9 mouse cellular contexts compared by ENCODE assay signal in genomic region chr6:97848191-97848857, GRCm38 (mm10). TPM values are rescaled to one million over a fixed set of nuclear protein-coding genes. Genes with fewer than 3 reads are reported as not detected.
A peak's percentile ranks its signal among the peaks of the same experiment; 100 is the strongest.
DNase-seq lines count a peak whose midpoint lies in the region; ATAC-seq lines count a peak whose summit lies in the region.
"Had no signal": no experiment of that assay in that cellular context is flagged by ENCODE, and none has a peak within 500 bp of the region (broad histone marks: within the 10 kb centered on the region; RNA-seq: fewer than 3 reads in every experiment).

No protein-coding gene starts in this region.

- no peak for DNase-seq in midbrain, embryonic 10.5 days (ENCODE audit: low spot score)
- DNase-seq in midbrain, embryonic 11.5 days (ENCODE audit: low spot score, missing footprints) = no peak
- peak; percentile 63 for DNase-seq in brain, adult 2 months (ENCODE audit: low read depth, low spot score)
- DNase-seq in lung, postnatal 4 days = peak; percentile 31 to 58
- DNase-seq in cerebellum, adult 11 months = no peak
- DNase-seq in spleen, postnatal 10 days (ENCODE audit: low spot score in 2 of 2) = no peak

- ATAC-seq in midbrain, embryonic 11.5 days (ENCODE audit: low FRiP score) = no peak
- no peak for ATAC-seq in heart, embryonic 13.5 days (ENCODE audit: extremely low read depth, insufficient number of reproducible peaks, low FRiP score, low TSS enrichment)
- no peak for ATAC-seq in megakaryocyte-erythroid progenitor cell, adult 5-6 weeks (replicated peaks; ENCODE audit: low FRiP score, low TSS enrichment, poor library complexity, severe bottlenecking)

- no peaks in the 10 kb centered on the region for H3K36me3 ChIP-seq in midbrain, embryonic 10.5 days
- H3K36me3 ChIP-seq in midbrain, embryonic 11.5 days (ENCODE audit: control insufficient read depth, insufficient read depth, low read length) = no peaks in the 10 kb centered on the region
- no peaks in the 10 kb centered on the region for H3K36me3 ChIP-seq in heart, embryonic 13.5 days

- H3K4me2 ChIP-seq in midbrain, embryonic 11.5 days = no peak overlapping the region
- H3K4me2 ChIP-seq in heart, embryonic 13.5 days = no peak overlapping the region

- H3K27me3 ChIP-seq in midbrain, embryonic 10.5 days (ENCODE audit: low read depth, poor library complexity, severe bottlenecking) = no peaks in the 10 kb centered on the region
- H3K27me3 ChIP-seq in midbrain, embryonic 11.5 days (ENCODE audit: control insufficient read depth, insufficient read depth, low read length) = no peaks in the 10 kb centered on the region
- no peaks in the 10 kb centered on the region for H3K27me3 ChIP-seq in heart, embryonic 13.5 days (replicated peaks)
- H3K27me3 ChIP-seq: megakaryocyte, embryonic 14.5 days had no signal

- peaks cover 11% of the 10 kb centered on the region for H3K4me1 ChIP-seq in midbrain, embryonic 10.5 days
- no peaks in the 10 kb centered on the region for H3K4me1 ChIP-seq in midbrain, embryonic 11.5 days (ENCODE audit: control insufficient read depth, insufficient read depth, low read length)
- peaks cover 29% of the 10 kb centered on the region for H3K4me1 ChIP-seq in heart, embryonic 13.5 days
- H3K4me1 ChIP-seq: megakaryocyte, embryonic 14.5 days had no signal

- 71% methylated on average over 9 of the region's 9 CpGs for WGBS in midbrain, embryonic 10.5 days
- WGBS in midbrain, embryonic 11.5 days = 76% methylated on average over 9 of the region's 9 CpGs
- WGBS in heart, embryonic 13.5 days = 48% methylated on average over 9 of the region's 9 CpGs

- peak overlapping the region; percentile 57; the same call in 1 of the 2 replicates for H3K27ac ChIP-seq in midbrain, embryonic 10.5 days (replicated peaks)
- H3K27ac ChIP-seq in midbrain, embryonic 11.5 days (ENCODE audit: low read depth, low read length) = no peak overlapping the region
- peak overlapping the region; percentile 68 for H3K27ac ChIP-seq in heart, embryonic 13.5 days (replicated peaks)

- no peak overlapping the region for H3K9ac ChIP-seq in midbrain, embryonic 11.5 days (ENCODE audit: low read length)
- H3K9ac ChIP-seq in heart, embryonic 13.5 days = peak overlapping the region; percentile 45; the same call in 1 of the 2 replicates

- H3K4me3 ChIP-seq in midbrain, embryonic 10.5 days = no peak overlapping the region
- H3K4me3 ChIP-seq in midbrain, embryonic 11.5 days (ENCODE audit: low read depth, low read length) = no peak overlapping the region
- H3K4me3 ChIP-seq in heart, embryonic 13.5 days = no peak overlapping the region
- H3K4me3 ChIP-seq: megakaryocyte, embryonic 14.5 days had no signal

- H3K9me3 ChIP-seq in midbrain, embryonic 10.5 days (replicated peaks) = no peaks in the 10 kb centered on the region
- H3K9me3 ChIP-seq in midbrain, embryonic 11.5 days (ENCODE audit: control insufficient read depth, low read length) = no peaks in the 10 kb centered on the region
- H3K9me3 ChIP-seq in heart, embryonic 13.5 days = no peaks in the 10 kb centered on the region
- H3K9me3 ChIP-seq: megakaryocyte, embryonic 14.5 days had no signal

RNA-seq across cellular contexts. Expression of gene Mitf, which starts 41.5 kb away (rescaled TPM):
- polyA plus RNA-seq in midbrain, embryonic 10.5 days (2016; fragmentation: Nextera tagmentation; extraction: Ambion mirVana) = 0.82 and 1.6 TPM in 2 replicates
- 0.30 and 0.72 TPM in 2 replicates for polyA plus RNA-seq in midbrain, embryonic 11.5 days (2014; fragmentation: Nextera tagmentation; extraction: Ambion mirVana)
- 15.4 and 17.3 TPM in 2 replicates for polyA plus RNA-seq in heart, embryonic 13.5 days (2015; fragmentation: Nextera tagmentation; extraction: Ambion mirVana)
- 1.0 and 1.7 TPM in 2 replicates for total RNA-seq in megakaryocyte-erythroid progenitor cell, adult 5-6 weeks (2014; fragmentation: Nextera tagmentation)
- total RNA-seq in megakaryocyte-erythroid progenitor cell, adult 5-6 weeks (2017) = 1.6 and 2.8 TPM in 2 replicates

Comparison
In these comparisons a context has a peak if more than half of its experiments do, and no peak if none do; other contexts are left out.
1. DNase-seq: peak in brain, adult 2 months (single experiment) and lung, postnatal 4 days (2 of 2); none in midbrain, embryonic 10.5 days (single experiment), midbrain, embryonic 11.5 days (single experiment), cerebellum, adult 11 months (single experiment) and spleen, postnatal 10 days (0 of 2).